Mouse (Mus musculus): Measurements from ENCODE around the gene Laptm5. TPM values are rescaled to one million over a fixed set of nuclear protein-coding genes. Genes with fewer than 3 reads are reported as not detected.

Laptm5 gene
- polyA plus RNA-seq, 1 experiment from 2014 or later = 26.4 TPM

DNA sequence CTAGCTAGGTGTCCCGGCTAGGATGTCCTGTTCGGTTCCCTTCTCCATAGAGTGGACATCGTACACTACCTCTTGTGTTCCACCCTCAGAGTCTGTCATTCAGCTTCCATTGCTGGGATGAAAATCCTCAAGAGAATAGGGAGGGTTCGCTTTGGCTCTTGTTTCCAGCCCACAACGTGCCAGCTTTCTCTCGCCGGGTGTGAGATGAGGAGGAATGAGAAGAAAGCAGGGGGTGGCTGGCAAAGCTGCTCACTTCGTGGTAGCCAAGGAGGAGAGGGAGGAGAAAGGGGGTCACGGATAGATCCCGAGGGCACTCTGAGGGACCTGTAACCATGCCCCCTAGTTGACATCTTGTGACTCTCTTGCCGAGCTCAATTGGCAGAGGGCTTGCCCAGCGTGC is 14.9 kb downstream of the Laptm5 start:
- H3K4me3 ChIP-seq = no peak overlapping the region
- 0 out of 2 replicates have a peak, but pooled peaks cover 3% of the 10 kb centered on the region for H3K27me3 ChIP-seq
- H3K27ac ChIP-seq (replicated peaks) = no peak overlapping the region
- H3K4me2 ChIP-seq (replicated peaks) = no peak overlapping the region
- ATAC-seq (ENCODE audit: low FRiP score, low read depth) = no peak
- H3K9me3 ChIP-seq = no peaks in the 10 kb centered on the region
- no peaks in the 10 kb centered on the region for H3K36me3 ChIP-seq
- H3K9ac ChIP-seq (replicated peaks) = no peak overlapping the region
- 86% methylated on average over 12 of the region's 12 CpGs for WGBS
- no peaks in the 10 kb centered on the region for H3K4me1 ChIP-seq

DNA sequence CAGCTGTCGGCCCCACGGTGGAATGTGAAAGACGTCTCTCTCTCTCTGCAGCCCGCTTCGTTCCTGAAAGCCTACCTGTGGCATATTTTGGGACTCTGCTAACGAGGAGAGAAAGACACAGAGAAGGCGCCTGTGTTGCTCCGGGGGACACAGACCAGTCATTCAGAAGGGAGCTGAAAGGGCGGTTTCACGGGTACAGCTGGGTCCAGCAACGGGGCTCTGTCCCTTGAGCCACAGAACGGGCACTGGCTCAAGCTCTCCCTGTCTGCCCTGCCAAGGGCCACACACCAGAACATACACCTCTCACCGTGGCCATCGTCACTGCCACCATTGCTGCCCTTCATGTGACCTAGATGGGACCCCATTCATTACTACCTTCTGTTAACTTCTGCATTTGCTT is 29.7 kb downstream of the Laptm5 start:
- Histone ChIP-seq H3K4me3 (no peak overlapping the region), H3K9me3 (no peaks in the 10 kb centered on the region), H3K9ac (replicated peaks) (no peak overlapping the region), H3K36me3 (no peaks in the 10 kb centered on the region), H3K4me2 (replicated peaks) (no peak overlapping the region), H3K27me3 (peaks cover 5% of the 10 kb centered on the region), H3K27ac (replicated peaks) (no peak overlapping the region), H3K4me1 (0 out of 2 replicates have a peak, but pooled peaks cover 6% of the 10 kb centered on the region)
- WGBS = 74% methylated on average over 14 of the region's 14 CpGs
- no peak for ATAC-seq (ENCODE audit: low FRiP score, low read depth)

DNA sequence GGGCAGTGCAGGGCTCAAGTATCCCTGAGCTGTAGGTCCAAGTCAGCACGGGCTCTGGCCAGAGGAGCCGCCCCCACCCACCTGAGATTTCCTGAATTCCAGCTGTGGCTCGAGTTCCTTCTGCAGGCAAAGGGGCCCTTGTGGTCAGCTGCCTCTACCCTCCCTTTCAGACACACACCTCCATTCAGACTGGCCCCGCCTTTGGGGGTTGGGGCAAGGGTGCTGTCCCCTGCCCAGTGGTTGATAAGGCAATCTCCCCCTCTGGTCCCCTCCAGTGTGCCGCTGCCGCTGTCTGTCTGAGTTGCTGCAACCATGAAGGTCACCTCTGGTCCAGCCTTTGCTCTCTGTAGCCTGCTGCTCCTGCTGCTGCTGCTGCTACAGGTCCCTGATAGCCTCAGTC is 31.2 kb downstream of the Laptm5 start, which contains the start of gene Matn1:
TSS of gene Matn1 (plus strand) at position 274 of the 400 bp plus-strand sequence.
- no peaks in the 10 kb centered on the region for H3K36me3 ChIP-seq
- no peak within 1 kb of the TSS for H3K4me2 ChIP-seq (replicated peaks)
- H3K9ac ChIP-seq (replicated peaks) = no peak within 1 kb of the TSS
- peaks cover 5% of the 10 kb centered on the region for H3K27me3 ChIP-seq
- H3K4me3 ChIP-seq = no peak within 1 kb of the TSS
- no peaks in the 10 kb centered on the region for H3K9me3 ChIP-seq
- no peak for ATAC-seq (ENCODE audit: low FRiP score, low read depth)
- H3K4me1 ChIP-seq = 0 out of 2 replicates have a peak, but pooled peaks cover 6% of the 10 kb centered on the region
- H3K27ac ChIP-seq (replicated peaks) = no peak within 1 kb of the TSS
- WGBS = 50% methylated on average over 6 of the region's 6 CpGs

DNA sequence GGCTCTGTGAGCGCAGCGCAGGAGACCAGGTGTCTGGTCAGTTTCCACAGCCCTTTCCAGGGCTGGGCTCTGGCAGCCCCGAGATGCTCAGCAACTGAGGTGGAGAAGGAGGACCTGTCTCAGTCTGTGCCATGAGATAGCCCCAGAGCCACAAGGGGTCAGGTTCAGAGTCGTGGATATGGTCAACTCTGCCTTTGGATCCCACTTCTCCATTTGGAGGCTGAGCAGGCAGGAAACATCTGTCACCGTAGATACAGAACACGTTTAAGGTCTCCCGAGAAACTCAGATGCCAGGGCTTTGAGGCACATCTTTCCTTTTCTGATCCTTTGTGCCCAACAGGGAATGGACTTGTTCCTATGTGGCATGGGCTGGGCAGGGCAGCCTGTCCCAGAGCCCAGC is 31.9 kb downstream of the Laptm5 start:
- H3K4me2 ChIP-seq (replicated peaks) = no peak overlapping the region
- WGBS = 85% methylated on average over 7 of the region's 7 CpGs
- H3K36me3 ChIP-seq = no peaks in the 10 kb centered on the region
- ATAC-seq (ENCODE audit: low FRiP score, low read depth) = no peak
- H3K27me3 ChIP-seq = peaks cover 5% of the 10 kb centered on the region
- 0 out of 2 replicates have a peak, but pooled peaks cover 6% of the 10 kb centered on the region for H3K4me1 ChIP-seq
- H3K4me3 ChIP-seq = no peak overlapping the region
- no peaks in the 10 kb centered on the region for H3K9me3 ChIP-seq
- H3K27ac ChIP-seq (replicated peaks) = no peak overlapping the region
- H3K9ac ChIP-seq (replicated peaks) = no peak overlapping the region

DNA sequence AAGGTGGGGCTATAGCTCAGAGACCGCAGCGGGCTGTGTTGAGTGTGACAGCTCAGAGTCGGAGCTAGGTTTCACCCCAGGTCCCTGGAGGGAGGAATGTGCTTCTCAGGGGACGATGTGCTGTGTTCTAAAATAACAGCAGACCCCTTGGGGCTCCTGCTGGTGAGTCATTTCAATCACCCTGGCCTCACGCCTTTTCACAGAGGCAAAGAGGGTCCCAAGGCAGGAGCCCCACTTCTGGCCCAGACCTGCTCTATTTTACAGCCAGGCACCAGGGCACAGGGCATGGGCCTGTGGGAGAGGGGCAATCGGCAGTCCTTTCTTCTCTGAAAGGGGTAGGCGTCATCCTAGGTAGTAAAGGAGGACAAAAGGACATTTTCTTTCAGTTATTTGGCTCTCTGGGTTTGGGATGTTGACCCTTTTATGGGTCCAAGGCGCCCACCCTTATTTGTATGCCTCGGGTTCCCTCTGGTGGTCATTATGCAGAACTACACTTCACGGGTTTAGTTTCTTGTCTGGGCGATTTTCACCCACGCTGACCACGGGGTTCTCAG is 34.2 kb downstream of the Laptm5 start:
- H3K27ac ChIP-seq (replicated peaks) = no peak overlapping the region
- H3K4me3 ChIP-seq = no peak overlapping the region
- H3K36me3 ChIP-seq = no peaks in the 10 kb centered on the region
- peaks cover 5% of the 10 kb centered on the region for H3K27me3 ChIP-seq
- H3K4me1 ChIP-seq = 0 out of 2 replicates have a peak, but pooled peaks cover 6% of the 10 kb centered on the region
- WGBS = 25% methylated on average over 13 of the region's 13 CpGs
- no peak overlapping the region for H3K9ac ChIP-seq (replicated peaks)
- no peaks in the 10 kb centered on the region for H3K9me3 ChIP-seq
- no peak for ATAC-seq (ENCODE audit: low FRiP score, low read depth)
- H3K4me2 ChIP-seq (replicated peaks) = no peak overlapping the region

DNA sequence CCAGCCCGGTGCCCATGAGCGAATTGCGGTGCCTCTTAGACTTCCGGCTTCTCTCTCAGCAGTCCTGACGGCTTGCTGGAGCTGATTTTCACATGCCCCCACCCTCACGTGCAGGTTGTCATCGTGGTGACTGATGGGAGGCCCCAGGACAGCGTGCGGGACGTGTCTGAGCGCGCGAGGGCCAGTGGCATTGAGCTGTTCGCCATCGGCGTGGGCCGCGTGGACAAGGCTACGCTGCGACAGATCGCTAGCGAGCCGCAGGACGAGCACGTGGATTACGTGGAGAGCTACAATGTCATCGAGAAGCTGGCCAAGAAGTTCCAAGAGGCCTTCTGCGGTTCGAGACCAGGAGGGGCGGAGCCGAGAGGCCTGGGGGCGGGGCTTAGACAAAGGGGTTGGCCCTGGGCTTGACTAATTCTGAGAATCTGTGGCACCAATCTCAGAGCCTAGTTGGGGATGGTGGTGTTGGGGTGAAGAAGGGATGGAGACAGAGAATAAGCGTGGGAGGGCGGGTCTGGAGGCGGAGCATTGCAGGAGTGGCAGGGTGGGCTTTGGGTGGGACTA is 37.0 kb downstream of the Laptm5 start:
- Histone ChIP-seq H3K4me1 (0 out of 2 replicates have a peak, but pooled peaks cover 6% of the 10 kb centered on the region), H3K27ac (replicated peaks) (no peak overlapping the region), H3K4me3 (no peak overlapping the region), H3K27me3 (no peaks in the 10 kb centered on the region; the same call in none of the 2 replicates), H3K9ac (replicated peaks) (no peak overlapping the region), H3K4me2 (replicated peaks) (no peak overlapping the region), H3K36me3 (no peaks in the 10 kb centered on the region), H3K9me3 (no peaks in the 10 kb centered on the region)
- ATAC-seq (ENCODE audit: low FRiP score, low read depth) = no peak
- WGBS = 87% methylated on average over 35 of the region's 35 CpGs

DNA sequence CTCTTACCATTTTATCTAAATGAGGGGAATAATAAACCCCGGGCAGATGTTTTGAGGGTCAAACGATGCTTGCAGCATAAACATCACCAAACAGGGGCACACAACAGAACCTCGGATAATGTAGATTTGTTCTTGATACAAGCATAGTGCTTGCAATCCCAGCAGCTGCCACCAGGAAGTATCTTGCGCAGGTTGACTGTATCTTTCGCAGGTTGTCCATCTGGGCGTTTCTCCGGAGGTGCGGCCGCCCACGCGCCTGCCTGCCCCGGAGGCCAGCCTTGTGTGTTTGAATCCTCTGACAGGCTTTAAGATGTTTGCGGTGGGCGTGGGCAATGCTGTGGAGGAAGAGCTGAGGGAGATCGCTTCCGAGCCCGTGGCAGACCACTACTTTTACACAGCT is 39.6 kb downstream of the Laptm5 start:
- no peaks in the 10 kb centered on the region for H3K36me3 ChIP-seq
- no peak overlapping the region for H3K27ac ChIP-seq (replicated peaks)
- no peaks in the 10 kb centered on the region for H3K4me1 ChIP-seq
- WGBS = 50% methylated on average over 17 of the region's 17 CpGs
- no peaks in the 10 kb centered on the region for H3K9me3 ChIP-seq
- no peak overlapping the region for H3K9ac ChIP-seq (replicated peaks)
- no peak overlapping the region for H3K4me2 ChIP-seq (replicated peaks)
- H3K27me3 ChIP-seq = no peaks in the 10 kb centered on the region
- no peak for ATAC-seq (ENCODE audit: low FRiP score, low read depth)
- H3K4me3 ChIP-seq = no peak overlapping the region

DNA sequence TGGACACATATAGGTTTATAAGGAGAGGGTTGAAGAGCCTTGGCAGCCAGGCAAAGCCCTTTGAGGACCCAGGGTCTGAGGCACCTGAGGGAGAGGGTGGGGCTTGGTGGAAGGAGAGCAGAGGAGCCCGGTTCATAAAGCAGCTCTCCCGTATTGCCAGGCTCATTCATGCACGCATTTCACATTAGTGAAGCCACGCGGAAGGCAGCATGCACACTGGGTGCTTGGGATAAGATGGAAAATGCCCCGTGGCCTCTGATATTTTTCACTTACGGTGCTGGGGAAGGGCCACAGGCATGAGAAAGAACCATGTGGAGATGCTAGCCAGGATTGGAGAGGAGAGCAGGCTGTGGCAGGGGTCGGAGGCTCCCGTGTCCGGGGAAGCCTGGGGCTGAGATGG is 44.2 kb downstream of the Laptm5 start:
- Histone ChIP-seq H3K27me3 (peaks cover 8% of the 10 kb centered on the region), H3K4me3 (no peak overlapping the region), H3K4me2 (replicated peaks) (no peak overlapping the region), H3K36me3 (no peaks in the 10 kb centered on the region), H3K9me3 (no peaks in the 10 kb centered on the region), H3K27ac (replicated peaks) (no peak overlapping the region), H3K9ac (replicated peaks) (no peak overlapping the region), H3K4me1 (peaks cover 4% of the 10 kb centered on the region; the same call in 1 of the 2 replicates)
- ATAC-seq (ENCODE audit: low FRiP score, low read depth) = no peak
- 72% methylated on average over 10 of the region's 10 CpGs for WGBS

DNA sequence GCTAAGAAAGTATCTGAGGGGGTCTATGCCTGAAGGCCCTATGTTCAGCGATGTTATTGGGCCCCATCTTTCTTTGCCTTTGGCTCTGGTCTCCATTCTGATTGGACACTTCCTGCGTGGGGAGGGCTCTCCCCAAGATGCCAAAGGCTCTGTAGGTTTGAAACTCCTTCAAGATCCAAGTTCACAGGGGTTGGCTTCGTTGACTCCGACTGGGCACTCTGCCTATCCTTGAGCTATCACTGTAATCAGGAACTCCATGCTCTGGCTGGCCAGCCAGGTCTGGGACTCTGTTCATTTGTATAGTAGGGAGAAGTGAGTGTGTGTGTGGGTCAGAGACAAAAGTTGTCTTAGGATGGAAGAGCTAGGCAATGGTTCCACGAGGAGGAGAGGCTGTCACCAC is 45.9 kb downstream of the Laptm5 start:
- no peak for ATAC-seq (ENCODE audit: low FRiP score, low read depth)
- Histone ChIP-seq H3K4me1 (peaks cover 4% of the 10 kb centered on the region; the same call in 1 of the 2 replicates), H3K36me3 (no peaks in the 10 kb centered on the region), H3K9ac (replicated peaks) (no peak overlapping the region), H3K27ac (replicated peaks) (no peak overlapping the region), H3K4me3 (no peak overlapping the region), H3K4me2 (replicated peaks) (no peak overlapping the region), H3K9me3 (no peaks in the 10 kb centered on the region), H3K27me3 (peaks cover 8% of the 10 kb centered on the region)
- 69% methylated on average over 5 of the region's 5 CpGs for WGBS

DNA sequence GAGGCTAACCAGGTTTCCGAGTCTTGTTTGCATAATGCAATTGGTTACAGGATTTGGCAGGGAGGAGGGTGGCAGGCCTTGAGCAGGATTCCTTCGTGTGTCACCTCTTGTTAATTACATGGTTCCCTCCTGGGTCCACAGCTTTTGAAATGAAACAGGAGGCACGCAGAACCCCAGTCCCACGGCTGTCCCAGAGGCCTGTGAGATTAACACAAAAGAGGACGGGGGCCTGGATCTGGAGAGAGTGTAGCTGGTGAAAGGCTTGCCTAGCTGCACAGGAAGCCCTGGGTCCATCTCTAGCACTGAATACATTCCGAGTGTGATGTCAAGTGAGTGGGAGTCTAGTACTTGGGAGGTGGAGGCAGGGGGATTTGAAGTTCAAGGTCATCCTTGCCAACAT is 46.8 kb downstream of the Laptm5 start:
- WGBS = 56% methylated on average over 6 of the region's 6 CpGs
- H3K9ac ChIP-seq (replicated peaks) = no peak overlapping the region
- H3K4me2 ChIP-seq (replicated peaks) = no peak overlapping the region
- no peaks in the 10 kb centered on the region for H3K9me3 ChIP-seq
- no peak overlapping the region for H3K27ac ChIP-seq (replicated peaks)
- peaks cover 4% of the 10 kb centered on the region; the same call in 1 of the 2 replicates for H3K4me1 ChIP-seq
- no peaks in the 10 kb centered on the region for H3K36me3 ChIP-seq
- H3K27me3 ChIP-seq = peaks cover 8% of the 10 kb centered on the region
- ATAC-seq (ENCODE audit: low FRiP score, low read depth) = no peak
- no peak overlapping the region for H3K4me3 ChIP-seq

DNA sequence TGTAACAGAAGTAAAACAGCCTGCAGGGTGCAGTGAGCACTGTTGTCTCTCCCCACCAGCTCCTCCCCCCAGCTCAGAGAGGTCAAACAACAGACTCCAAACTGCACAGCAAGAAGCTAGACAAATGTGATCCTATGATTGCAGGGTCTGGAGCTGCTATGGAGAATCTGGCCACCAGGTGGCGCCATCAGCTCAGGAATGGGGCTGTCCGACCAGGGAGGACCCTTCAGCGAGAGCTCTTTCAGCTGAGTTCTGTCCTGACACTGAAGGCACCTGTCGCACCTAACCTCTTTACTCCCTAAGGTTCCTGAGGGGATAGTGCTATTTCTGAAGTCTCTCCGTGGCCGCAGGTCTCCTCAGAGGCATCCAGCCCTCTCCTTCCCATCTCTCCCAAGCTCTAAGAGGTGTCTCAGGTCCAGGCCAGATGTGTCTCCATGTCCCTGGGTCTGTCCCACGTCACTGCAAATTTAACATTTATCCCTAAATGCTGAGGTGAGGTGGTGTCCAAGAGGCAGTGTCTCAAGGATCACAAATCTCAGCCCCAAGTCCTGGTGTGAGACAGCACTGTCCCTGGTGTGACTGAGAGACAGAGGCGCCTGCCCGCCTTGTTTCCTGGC is 47.3 kb downstream of the Laptm5 start:
- 33% methylated on average over 9 of the region's 9 CpGs for WGBS
- Histone ChIP-seq H3K4me1 (peaks cover 4% of the 10 kb centered on the region; the same call in 1 of the 2 replicates), H3K4me2 (replicated peaks) (no peak overlapping the region), H3K36me3 (no peaks in the 10 kb centered on the region), H3K4me3 (no peak overlapping the region), H3K9me3 (no peaks in the 10 kb centered on the region), H3K27ac (replicated peaks) (no peak overlapping the region), H3K27me3 (peaks cover 8% of the 10 kb centered on the region), H3K9ac (replicated peaks) (no peak overlapping the region)
- ATAC-seq (ENCODE audit: low FRiP score, low read depth) = peak; percentile 82

DNA sequence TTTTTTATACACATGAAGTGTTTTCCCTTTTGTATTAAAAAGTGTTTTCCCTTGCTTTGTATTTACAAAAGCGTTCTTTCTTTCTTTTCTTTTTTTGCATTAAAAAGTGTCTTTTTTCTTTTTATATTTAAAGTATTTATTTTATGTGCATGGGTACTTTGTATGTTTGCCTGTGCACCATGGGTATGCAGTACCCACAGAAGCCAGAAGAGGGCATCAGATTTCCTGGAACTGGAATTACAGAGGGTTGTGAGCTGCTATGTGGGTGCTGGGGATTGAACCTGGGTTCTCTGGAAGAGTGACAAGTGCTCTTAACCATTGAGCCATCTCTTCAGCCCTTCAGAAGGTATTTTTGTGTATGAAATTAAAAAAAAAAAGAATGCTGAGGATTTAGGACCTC is 58.4 kb downstream of the Laptm5 start:
- H3K27ac ChIP-seq (replicated peaks) = no peak overlapping the region
- ATAC-seq (ENCODE audit: low FRiP score, low read depth) = no peak
- H3K4me2 ChIP-seq (replicated peaks) = no peak overlapping the region
- no peaks in the 10 kb centered on the region for H3K36me3 ChIP-seq
- WGBS = 97% methylated on average over 1 of the region's 1 CpGs
- H3K4me1 ChIP-seq = peaks cover 9% of the 10 kb centered on the region
- H3K27me3 ChIP-seq = peaks cover 10% of the 10 kb centered on the region; the same call in 1 of the 2 replicates
- no peak overlapping the region for H3K4me3 ChIP-seq
- H3K9me3 ChIP-seq = peaks cover 5% of the 10 kb centered on the region; the same call in 1 of the 2 replicates
- no peak overlapping the region for H3K9ac ChIP-seq (replicated peaks)

Measured in midbrain, embryonic 12.5 days (tissue).